Mouse (Mus musculus): ENCODE results near the gene Hivep3. TPM values are rescaled to one million over a fixed set of nuclear protein-coding genes. Genes with fewer than 3 reads are reported as not detected.

Gene Hivep3
- polyA plus RNA-seq, 1 experiment from 2014 or later, result 3.7 TPM

Other genes starting within 250 kb of the Hivep3 start
- gene Rimkla, start 241.2 kb upstream of the Hivep3 start, polyA plus RNA-seq (2015; fragmentation: Nextera tagmentation; extraction: Ambion mirVana), result 0.61 and 1.2 TPM in 2 replicates
- gene Foxj3, start 196.8 kb upstream of the Hivep3 start, polyA plus RNA-seq (2015; fragmentation: Nextera tagmentation; extraction: Ambion mirVana), result 27.1 and 29.6 TPM in 2 replicates
- 5.1 and 5.7 TPM in 2 replicates for gene Frg2f1, start 194.3 kb upstream of the Hivep3 start, polyA plus RNA-seq (2015; fragmentation: Nextera tagmentation; extraction: Ambion mirVana)
- gene Guca2a, start 96.1 kb upstream of the Hivep3 start, polyA plus RNA-seq (2015; fragmentation: Nextera tagmentation; extraction: Ambion mirVana), result 2.6 TPM in 1 of 2 replicates, not detected in the other
- 3.5 TPM in 1 of 2 replicates, not detected in the other for gene Guca2b, start 74.8 kb upstream of the Hivep3 start, polyA plus RNA-seq (2015; fragmentation: Nextera tagmentation; extraction: Ambion mirVana)